10 mouse cellular contexts compared by ENCODE assay signal in the genomic region with DNA sequence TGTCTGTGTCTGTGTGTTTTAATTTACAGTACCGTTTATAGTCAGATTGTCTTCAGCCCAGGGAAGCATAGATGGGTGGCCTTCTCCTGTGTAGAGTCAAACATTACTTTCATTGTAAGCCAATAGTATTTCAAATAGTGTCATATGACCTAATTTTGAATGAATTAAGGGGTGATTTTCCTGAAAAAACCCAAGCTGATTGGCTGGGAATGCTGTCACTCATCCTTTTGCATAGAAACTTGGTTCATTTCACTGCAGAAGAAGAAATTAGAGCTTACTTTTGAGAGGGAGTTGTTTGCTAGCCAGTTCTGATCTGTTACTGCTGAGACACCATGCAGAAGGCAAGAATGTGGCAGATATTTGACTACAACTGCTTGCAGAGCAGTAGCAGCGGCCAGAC. TPM values are rescaled to one million over a fixed set of nuclear protein-coding genes. Genes with fewer than 3 reads are reported as not detected.
DNase-seq lines count a peak whose midpoint lies in the region; ATAC-seq and TF ChIP-seq lines count a peak whose summit lies in the region.
"Had no signal": no experiment of that assay in that cellular context is flagged by ENCODE, and none has a peak within 500 bp of the region (broad histone marks: within the 10 kb centered on the region; RNA-seq: fewer than 3 reads in every experiment).

No protein-coding gene starts in this region.

- H3K36me3 ChIP-seq in forebrain, postnatal 0 days (ENCODE audit: insufficient read depth) = peaks cover 43% of the 10 kb centered on the region
- H3K36me3 ChIP-seq in forebrain, embryonic 10.5 days (replicated peaks) = peaks cover 86% of the 10 kb centered on the region

- H3K27me3 ChIP-seq in forebrain, postnatal 0 days (ENCODE audit: insufficient read depth, low read length) = no peaks in the 10 kb centered on the region
- no peaks in the 10 kb centered on the region for H3K27me3 ChIP-seq in forebrain, embryonic 10.5 days (ENCODE audit: poor library complexity, severe bottlenecking)
- H3K27me3 ChIP-seq: heart, embryonic 13.5 days had no signal

- TF ChIP-seq CTCF in forebrain, postnatal 0 days (IDR thresholded peaks at IDR 0.05; ENCODE audit: low read depth) = no peak

- no peaks in the 10 kb centered on the region for H3K4me1 ChIP-seq in forebrain, postnatal 0 days (ENCODE audit: insufficient read depth)
- H3K4me1 ChIP-seq in forebrain, embryonic 10.5 days = no peaks in the 10 kb centered on the region
- H3K4me1 ChIP-seq: heart, embryonic 13.5 days had no signal

- no peak overlapping the region for H3K27ac ChIP-seq in forebrain, postnatal 0 days (ENCODE audit: low read depth, low read length)
- H3K27ac ChIP-seq in forebrain, embryonic 10.5 days = no peak overlapping the region
- H3K27ac ChIP-seq: heart, embryonic 13.5 days had no signal

- H3K9me3 ChIP-seq in forebrain, postnatal 0 days (ENCODE audit: low read length) = no peaks in the 10 kb centered on the region
- H3K9me3 ChIP-seq in forebrain, embryonic 10.5 days = no peaks in the 10 kb centered on the region
- H3K9me3 ChIP-seq: heart, embryonic 13.5 days had no signal

- peak; percentile 16 for DNase-seq in forebrain, postnatal 0 days
- no peak for DNase-seq in forebrain, embryonic 10.5 days (ENCODE audit: extremely low spot score, low spot score)
- peak; percentile 9 for DNase-seq in right cerebral cortex, postnatal 4 days
- no peak for DNase-seq in right cerebral cortex, adult 2 months (ENCODE audit: low spot score in 2 of 2)
- peak; percentile 21 to 42 for DNase-seq in layer of hippocampus, adult 18-20 months (ENCODE audit: low spot score in 2 of 2)
- no peak for DNase-seq in neural tube, embryonic 10.5 days (ENCODE audit: extremely low spot score, low spot score)
- DNase-seq in heart, postnatal 4 days = no peak
- DNase-seq: kidney, postnatal 14 days; liver had no signal

- peak; percentile 50; the same call in 1 of the 2 replicates for ATAC-seq in forebrain, postnatal 0 days

- no peak overlapping the region for H3K4me2 ChIP-seq in forebrain, postnatal 0 days (ENCODE audit: low read depth)
- H3K4me2 ChIP-seq: heart, embryonic 13.5 days had no signal

- H3K9ac ChIP-seq in forebrain, postnatal 0 days = no peak overlapping the region
- H3K9ac ChIP-seq: heart, embryonic 13.5 days had no signal

- 65% methylated on average over 2 of the region's 2 CpGs for WGBS in forebrain, postnatal 0 days
- WGBS in forebrain, embryonic 10.5 days = 91% methylated on average over 2 of the region's 2 CpGs

- no peak overlapping the region for H3K4me3 ChIP-seq in forebrain, postnatal 0 days (ENCODE audit: low read depth, low read length)
- H3K4me3 ChIP-seq in forebrain, embryonic 10.5 days = no peak overlapping the region
- H3K4me3 ChIP-seq: heart, embryonic 13.5 days had no signal

RNA-seq across cellular contexts. Expression of a gene that starts 32.8 kb away (rescaled TPM):
- total RNA-seq in forebrain, postnatal 0 days (2014; rRNA removed) = 67.6 and 99.8 TPM in 2 replicates
- polyA plus RNA-seq in forebrain, postnatal 0 days (2015; fragmentation: Nextera tagmentation; extraction: Ambion mirVana) = 40.3 and 46.4 TPM in 2 replicates
- 123 and 124 TPM in 2 replicates for polyA plus RNA-seq in forebrain, embryonic 10.5 days (2016; fragmentation: Nextera tagmentation; extraction: Ambion mirVana)
- 10 to 100 TPM; 34.1 to 37.0 TPM for total RNA-seq in layer of hippocampus, adult 18-20 months (2021)
- 10 to 100 TPM; 35.9 to 41.7 TPM for total RNA-seq in heart, postnatal 4 days (2021)

Comparison
In these comparisons a context has a peak if more than half of its experiments do, and no peak if none do; other contexts are left out.
1. DNase-seq: peak in forebrain, postnatal 0 days (single experiment), right cerebral cortex, postnatal 4 days (single experiment) and layer of hippocampus, adult 18-20 months (2 of 2); none in forebrain, embryonic 10.5 days (single experiment), right cerebral cortex, adult 2 months (0 of 2), neural tube, embryonic 10.5 days (single experiment) and heart, postnatal 4 days (single experiment).